Mouse (Mus musculus) cortical plate, adult 2 months (tissue): Measurements from ENCODE around the gene Syt14.

Experiments
- CTCF ChIP-seq: fragments of 200-500 bp; IDR thresholded peaks from 2 replicates; pipeline ENCODE4 v1.5.1; 2011; ENCODE audit warnings: mild to moderate bottlenecking, control low read depth, low read length; ENCODE audit not compliant: insufficient read depth; ENCODE audit errors: extremely low read depth
- POLR2A ChIP-seq: fragments of 200-500 bp; IDR thresholded peaks from 2 replicates; pipeline ENCODE4 v1.6.1; 2011; ENCODE audit warnings: mild to moderate bottlenecking, low read length, control low read depth; ENCODE audit not compliant: insufficient read depth; ENCODE audit errors: extremely low read depth

GRCm38 (mm10) chr1:192993491-192993890 lies 42.1 kb downstream of the Syt14 start:
- TF ChIP-seq CTCF (no peak), POLR2A (no peak)
